Mouse (Mus musculus): ENCODE data around the gene Ewsr1.

Gene Ewsr1

DNA sequence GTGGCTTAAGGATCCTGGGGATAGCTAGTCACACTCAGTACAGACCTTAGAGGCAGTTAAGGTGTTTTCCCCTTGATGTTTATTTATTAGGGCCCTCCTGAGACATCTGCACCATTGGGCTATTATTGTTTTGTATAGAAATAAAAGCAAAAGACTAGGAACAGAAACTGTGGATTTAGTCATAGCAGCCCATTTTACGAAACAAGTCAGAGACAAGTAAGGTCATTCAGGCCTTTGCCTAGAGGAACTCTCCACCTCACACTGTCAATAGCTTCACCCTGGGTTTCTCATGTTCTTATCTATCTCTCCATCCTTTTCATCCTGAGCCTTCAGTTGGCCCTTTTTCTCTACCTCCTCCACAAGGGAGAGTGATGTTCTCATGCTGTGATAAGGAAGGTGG lies 74.0 kb downstream of the Ewsr1 start:
- no peak for DNase-seq (ENCODE audit: extremely low read depth, low read depth, low spot score)
